8 mouse cellular contexts compared by ENCODE assay signal in genomic region chr2:174851525-174852330, GRCm38 (mm10).
DNase-seq lines count a peak whose midpoint lies in the region; ATAC-seq and TF ChIP-seq lines count a peak whose summit lies in the region.

No protein-coding gene starts in this region.

- no peaks in the 10 kb centered on the region for H3K9me3 ChIP-seq in CH12.LX (replicated peaks; ENCODE audit: low read length)
- no peaks in the 10 kb centered on the region for H3K9me3 ChIP-seq in forebrain, postnatal 0 days (ENCODE audit: low read length)
- no peaks in the 10 kb centered on the region for H3K9me3 ChIP-seq in hindbrain, embryonic 11.5 days (ENCODE audit: control insufficient read depth, low read length)

- no peak overlapping the region for H3K4me3 ChIP-seq in CH12.LX (replicated peaks in 1 of 3; ENCODE audit: low read depth in 2 of 3, low read length in 2 of 3, poor library complexity in 1 of 3)
- no peak overlapping the region for H3K4me3 ChIP-seq in forebrain, postnatal 0 days (ENCODE audit: low read depth, low read length)
- no peak overlapping the region for H3K4me3 ChIP-seq in hindbrain, embryonic 11.5 days (ENCODE audit: low read depth, low read length)

- TF ChIP-seq POLR2A in CH12.LX (IDR thresholded peaks at IDR 0.05; ENCODE audit: low read depth, low read length) = no peak

- H3K4me1 ChIP-seq in CH12.LX (ENCODE audit: control insufficient read depth in 1 of 2, insufficient read depth in 2 of 2) = peaks cover 8 to 23% of the 10 kb centered on the region in 2 experiments
- H3K4me1 ChIP-seq in forebrain, postnatal 0 days (ENCODE audit: insufficient read depth) = no peaks in the 10 kb centered on the region
- H3K4me1 ChIP-seq in hindbrain, embryonic 11.5 days (replicated peaks; ENCODE audit: control insufficient read depth, insufficient read depth, low read length) = no peaks in the 10 kb centered on the region

- TF ChIP-seq EP300 in CH12.LX (IDR thresholded peaks at IDR 0.05; ENCODE audit: low read length) = no peak

- no peak overlapping the region for H3K9ac ChIP-seq in CH12.LX (ENCODE audit: insufficient read depth, low read depth)
- H3K9ac ChIP-seq in forebrain, postnatal 0 days = no peak overlapping the region
- no peak overlapping the region for H3K9ac ChIP-seq in hindbrain, embryonic 11.5 days (ENCODE audit: low read depth, low read length)

- DNase-seq in CH12.LX (ENCODE audit: extremely low read depth) = peak; percentile 46
- peak; percentile 36 for DNase-seq in c-Kit-positive CD71-negative TER-119-negative erythroid progenitor cells, embryonic 14.5 days (ENCODE audit: low read depth)
- peak; percentile 87 for DNase-seq in forebrain, postnatal 0 days
- DNase-seq in hindbrain, embryonic 11.5 days (ENCODE audit: low spot score) = peak; percentile 89
- DNase-seq in layer of hippocampus, adult 9-11 months = peak; percentile 38
- peak; percentile 84 for DNase-seq in lung, postnatal 14 days
- peak; percentile 43 for DNase-seq in right cerebral cortex, adult 18-20 months
- DNase-seq in urinary bladder, adult 18-20 months (ENCODE audit: low spot score in 2 of 2) = peak; percentile 32 to 42

- peak; percentile 85 for TF ChIP-seq RAD21 in CH12.LX (IDR thresholded peaks at IDR 0.05; ENCODE audit: low read depth, low read length)

- TF ChIP-seq CTCF in CH12.LX (conservative IDR thresholded peaks at IDR 0.05 in 1 of 2, IDR thresholded peaks at IDR 0.05 in 1 of 2; ENCODE audit: low read depth in 2 of 2, low read length in 2 of 2) = peak; percentile 70 to 83
- peak; percentile 97 for TF ChIP-seq CTCF in forebrain, postnatal 0 days (IDR thresholded peaks at IDR 0.05; ENCODE audit: low read depth)

- H3K4me2 ChIP-seq in CH12.LX (ENCODE audit: insufficient read depth, low read depth, poor library complexity, severe bottlenecking) = no peak overlapping the region
- H3K4me2 ChIP-seq in forebrain, postnatal 0 days (ENCODE audit: low read depth) = no peak overlapping the region
- no peak overlapping the region for H3K4me2 ChIP-seq in hindbrain, embryonic 11.5 days (replicated peaks; ENCODE audit: low read depth, low read length)

- WGBS in forebrain, postnatal 0 days = 16% methylated on average over 22 of the region's 22 CpGs
- WGBS in hindbrain, embryonic 11.5 days = 16% methylated on average over 22 of the region's 22 CpGs

- in situ Hi-C loops in CH12.LX (cut with MboI; ENCODE audit: low pct_ligation_motif_present, low pct_unique_long_range_greater_than_20kb, low sequenced_read_pairs) = loop anchor here (10.0 kb wide), 1 partner anchor 197 kb away; no protein-coding TSS in a partner anchor

- H3K27me3 ChIP-seq in CH12.LX (replicated peaks) = no peaks in the 10 kb centered on the region
- H3K27me3 ChIP-seq in forebrain, postnatal 0 days (ENCODE audit: insufficient read depth, low read length) = no peaks in the 10 kb centered on the region
- H3K27me3 ChIP-seq in hindbrain, embryonic 11.5 days (ENCODE audit: control insufficient read depth, insufficient read depth, low read length) = no peaks in the 10 kb centered on the region

- dilution Hi-C loops in CH12.LX (cut with MboI; ENCODE audit: extremely low pct_ligation_motif_present, extremely low pct_unique_long_range_greater_than_20kb, low sequenced_read_pairs) = no loop called here

- no peaks in the 10 kb centered on the region for H3K79me2 ChIP-seq in CH12.LX (replicated peaks; ENCODE audit: control insufficient read depth, extremely low read depth, insufficient read depth, poor library complexity, severe bottlenecking)

- peak; percentile 82 for ATAC-seq in forebrain, postnatal 0 days
- peak; percentile 66 for ATAC-seq in hindbrain, embryonic 11.5 days (ENCODE audit: low FRiP score)

- H3K36me3 ChIP-seq in CH12.LX (replicated peaks in 1 of 2; ENCODE audit: control insufficient read depth in 1 of 2, insufficient read depth in 1 of 2, low read length in 1 of 2) = no peaks in the 10 kb centered on the region
- H3K36me3 ChIP-seq in forebrain, postnatal 0 days (ENCODE audit: insufficient read depth) = no peaks in the 10 kb centered on the region
- no peaks in the 10 kb centered on the region for H3K36me3 ChIP-seq in hindbrain, embryonic 11.5 days (ENCODE audit: control insufficient read depth, insufficient read depth, low read length)

- H3K27ac ChIP-seq in CH12.LX (ENCODE audit: insufficient read depth, low read depth) = no peak overlapping the region
- H3K27ac ChIP-seq in forebrain, postnatal 0 days (ENCODE audit: low read depth, low read length) = no peak overlapping the region
- no peak overlapping the region for H3K27ac ChIP-seq in hindbrain, embryonic 11.5 days (ENCODE audit: low read depth, low read length)

TF ChIP-seq in CH12.LX, 34 proteins besides CTCF, POLR2A, EP300 and RAD21:
- no peak for TF ChIP-seq GABPA (IDR thresholded peaks at IDR 0.05; ENCODE audit: insufficient replicate concordance, low read depth, low read length)
- TF ChIP-seq MXI1 (IDR thresholded peaks at IDR 0.05; ENCODE audit: low read depth, low read length) = no peak
- no peak for TF ChIP-seq UBTF (IDR thresholded peaks at IDR 0.05; ENCODE audit: low read depth, low read length)
- no peak for TF ChIP-seq SIN3A (IDR thresholded peaks at IDR 0.05; ENCODE audit: low read length)
- TF ChIP-seq NELFE (IDR thresholded peaks at IDR 0.05; ENCODE audit: low read depth, low read length) = no peak
- TF ChIP-seq USF2 (conservative IDR thresholded peaks at IDR 0.05; ENCODE audit: low read depth, low read length) = no peak
- TF ChIP-seq ZNF384 (IDR thresholded peaks at IDR 0.05; ENCODE audit: low read depth, low read length) = no peak
- no peak for TF ChIP-seq PAX5 (IDR thresholded peaks at IDR 0.05; ENCODE audit: low read length)
- TF ChIP-seq TCF12 (IDR thresholded peaks at IDR 0.05; ENCODE audit: low read depth, low read length) = no peak
- no peak for TF ChIP-seq BHLHE40 (IDR thresholded peaks at IDR 0.05; ENCODE audit: low read depth, low read length)
- TF ChIP-seq HCFC1 (IDR thresholded peaks at IDR 0.05; ENCODE audit: low read depth, low read length) = no peak
- no peak for TF ChIP-seq NRF1 (IDR thresholded peaks at IDR 0.05; ENCODE audit: low read depth, low read length)
- TF ChIP-seq CHD2 (IDR thresholded peaks at IDR 0.05; ENCODE audit: low read length) = peak; percentile 78
- peak; percentile 23; the same call in 1 of the 2 replicates for TF ChIP-seq IRF4 (IDR thresholded peaks at IDR 0.05; ENCODE audit: low read depth, low read length)
- TF ChIP-seq JUND (conservative IDR thresholded peaks at IDR 0.05; ENCODE audit: low read depth, low read length) = no peak
- no peak for TF ChIP-seq USF1 (IDR thresholded peaks at IDR 0.05; ENCODE audit: low read depth, low read length)
- no peak for TF ChIP-seq ZMIZ1 (IDR thresholded peaks at IDR 0.05; ENCODE audit: low read depth, low read length)
- peak; percentile 43 for TF ChIP-seq ZC3H11A (IDR thresholded peaks at IDR 0.05; ENCODE audit: low read depth, low read length)
- no peak for TF ChIP-seq E2F4 (IDR thresholded peaks at IDR 0.05; ENCODE audit: insufficient replicate concordance, low read depth, low read length)
- no peak for TF ChIP-seq RCOR1 (conservative IDR thresholded peaks at IDR 0.05; ENCODE audit: low read depth, low read length)
- TF ChIP-seq ZKSCAN1 (IDR thresholded peaks at IDR 0.05; ENCODE audit: borderline replicate concordance, low read depth, low read length) = no peak
- no peak for TF ChIP-seq TBP (conservative IDR thresholded peaks at IDR 0.05; ENCODE audit: low read depth, low read length)
- TF ChIP-seq ELF1 (IDR thresholded peaks at IDR 0.05; ENCODE audit: low read depth, low read length) = peak; percentile 34; the same call in 1 of the 2 replicates
- TF ChIP-seq POLR2AphosphoS2 (IDR thresholded peaks at IDR 0.05; ENCODE audit: low read depth, low read length) = no peak
- TF ChIP-seq JUN (IDR thresholded peaks at IDR 0.05; ENCODE audit: insufficient read depth, low read depth, low read length) = no peak
- TF ChIP-seq SMC3 (IDR thresholded peaks at IDR 0.05; ENCODE audit: low read depth, low read length) = peak; percentile 77
- no peak for TF ChIP-seq MAFK (IDR thresholded peaks at IDR 0.05; ENCODE audit: insufficient replicate concordance, low read length)
- 0 out of 2 replicates have a peak, but pooled peaks have one; percentile 24 for TF ChIP-seq MAX (IDR thresholded peaks at IDR 0.05; ENCODE audit: low read length)
- peak; percentile 21; the same call in 1 of the 2 replicates for TF ChIP-seq MEF2A (IDR thresholded peaks at IDR 0.05; ENCODE audit: borderline replicate concordance, low read depth, low read length)
- TF ChIP-seq ETS1 (conservative IDR thresholded peaks at IDR 0.05; ENCODE audit: low read depth, low read length) = no peak
- TF ChIP-seq MAZ (IDR thresholded peaks at IDR 0.05; ENCODE audit: low read depth, low read length) = no peak
- no peak for TF ChIP-seq CHD1 (IDR thresholded peaks at IDR 0.05; ENCODE audit: low read depth, low read length)
- no peak for TF ChIP-seq MYC (IDR thresholded peaks at IDR 0.05; ENCODE audit: low read depth, low read length)
- no peak for TF ChIP-seq KAT2A (IDR thresholded peaks at IDR 0.05; ENCODE audit: insufficient replicate concordance, low read length)

Comparison
In these comparisons a context has a peak if more than half of its experiments do, and no peak if none do; other contexts are left out.
1. DNase-seq: peak in every context shown above with its lines; median percentile 89 in hindbrain, embryonic 11.5 days; 87 in forebrain, postnatal 0 days; 84 in lung, postnatal 14 days; 46 in CH12.LX; 43 in right cerebral cortex, adult 18-20 months; 38 in layer of hippocampus, adult 9-11 months; 37 in urinary bladder, adult 18-20 months; 36 in c-Kit-positive CD71-negative TER-119-negative erythroid progenitor cells, embryonic 14.5 days.